Mouse (Mus musculus) megakaryocyte, embryonic 14.5 days (primary cell): ENCODE measurements around the gene Tpk1.

Source experiments
- FLI1 ChIP-seq: IDR thresholded peaks from 2 replicates; pipeline ENCODE4 v1.6.1; 2012; ENCODE audit warnings: low read length, inconsistent platforms, mixed read lengths
- GATA1 ChIP-seq: IDR thresholded peaks from 3 replicates; pipeline ENCODE4 v1.6.1; 2012; ENCODE audit warnings: mixed read lengths, low read length, inconsistent platforms, borderline replicate concordance

GRCm38 (mm10) chr6:43702810-43703614, 36.9 kb upstream of the Tpk1 start:
- TF ChIP-seq GATA1: no peak
- no peak for TF ChIP-seq FLI1
